Mouse (Mus musculus) CH12.LX (cell line): ENCODE data around the gene Slc22a14. TPM values are rescaled to one million over a fixed set of nuclear protein-coding genes. Genes with fewer than 3 reads are reported as not detected.

Experiments
- DNase-seq: peaks from one replicate; pipeline ENCODE4 v3.0.0-alpha.2; 2013; ENCODE audit errors: extremely low read depth
- H3K27ac ChIP-seq: 2 replicates; pipeline ENCODE4 v1.5.1; 2012; ENCODE audit warnings: low read depth, mild to moderate bottlenecking, control low read depth, moderate library complexity; ENCODE audit not compliant: insufficient read depth
- H3K27me3 ChIP-seq: replicated peaks from 2 replicates; pipeline ENCODE3; 2012; ENCODE audit warnings: inconsistent platforms
- H3K36me3 ChIP-seq, 2 experiments: replicated peaks in 1 of 2; 2 replicates each; pipeline versions ENCODE3 to v1.6.1; 2012; ENCODE audit warnings: inconsistent platforms in 1 of 2, low read length in 1 of 2, mild to moderate bottlenecking in 1 of 2, mixed read lengths in 1 of 2, moderate library complexity in 1 of 2; ENCODE audit not compliant: control insufficient read depth in 1 of 2, insufficient read depth in 1 of 2
- H3K4me1 ChIP-seq, 2 experiments: 2 replicates each; pipeline ENCODE4 v1.6.1; 2012; ENCODE audit warnings: inconsistent platforms in 1 of 2, moderate library complexity in 1 of 2; ENCODE audit not compliant: insufficient read depth in 2 of 2, control insufficient read depth in 1 of 2
- H3K4me2 ChIP-seq: 2 replicates; pipeline ENCODE4 v1.6.1; 2012; ENCODE audit warnings: low read depth, mild to moderate bottlenecking, control low read depth; ENCODE audit not compliant: poor library complexity, insufficient read depth, severe bottlenecking
- H3K4me3 ChIP-seq, 3 experiments: fragments of 150-350 bp in 1 of 3; sonication (generic) in 1 of 3; replicated peaks in 1 of 3; 2 replicates each; pipeline versions ENCODE3 to v1.5.1; 2011 to 2012; ENCODE audit warnings: low read depth in 2 of 3, low read length in 2 of 3, mild to moderate bottlenecking in 2 of 3, moderate library complexity in 2 of 3, control low read depth in 1 of 3, improper control_type of control experiment in 1 of 3, inconsistent platforms in 1 of 3, mixed read lengths in 1 of 3; ENCODE audit not compliant: poor library complexity in 1 of 3
- H3K79me2 ChIP-seq: replicated peaks from 2 replicates; pipeline ENCODE4 v1.6.1; 2012; ENCODE audit warnings: mild to moderate bottlenecking, moderate library complexity; ENCODE audit not compliant: control insufficient read depth, poor library complexity, insufficient read depth, severe bottlenecking; ENCODE audit errors: extremely low read depth
- H3K9ac ChIP-seq: 2 replicates; pipeline ENCODE4 v1.6.1; 2012; ENCODE audit warnings: low read depth, mild to moderate bottlenecking, control low read depth, moderate library complexity; ENCODE audit not compliant: insufficient read depth
- H3K9me3 ChIP-seq: replicated peaks from 2 replicates; pipeline ENCODE3; 2012; ENCODE audit warnings: low read length, inconsistent platforms, mixed read lengths
- BHLHE40 ChIP-seq: IDR thresholded peaks from 2 replicates; pipeline ENCODE4 v1.6.1; 2011; ENCODE audit warnings: mild to moderate bottlenecking, low read depth, low read length, improper control_type of control experiment
- CHD1 ChIP-seq: IDR thresholded peaks from 2 replicates; pipeline ENCODE4 v1.6.1; 2012; ENCODE audit warnings: low read depth, low read length, improper control_type of control experiment, inconsistent platforms
- CHD2 ChIP-seq: IDR thresholded peaks from 2 replicates; pipeline ENCODE4 v1.6.1; 2011; ENCODE audit warnings: low read length, improper control_type of control experiment
- CTCF ChIP-seq, 2 experiments: IDR thresholded peaks in 1 of 2; conservative IDR thresholded peaks in 1 of 2; 2 replicates each; pipeline ENCODE4 v1.5.1; 2011 to 2012; ENCODE audit warnings: low read depth in 2 of 2, low read length in 2 of 2, improper control_type of control experiment in 1 of 2, inconsistent platforms in 1 of 2, mild to moderate bottlenecking in 1 of 2, moderate library complexity in 1 of 2
- ELF1 ChIP-seq: IDR thresholded peaks from 2 replicates; pipeline ENCODE4 v1.6.1; 2014; ENCODE audit warnings: low read depth, mild to moderate bottlenecking, inconsistent platforms, low read length, improper control_type of control experiment
- EP300 ChIP-seq: IDR thresholded peaks from 2 replicates; pipeline ENCODE4 v1.6.1; 2011; ENCODE audit warnings: low read length, improper control_type of control experiment
- ETS1 ChIP-seq: conservative IDR thresholded peaks from 2 replicates; pipeline ENCODE4 v1.6.1; 2012; ENCODE audit warnings: low read depth, mild to moderate bottlenecking, inconsistent platforms, low read length, improper control_type of control experiment, moderate library complexity
- IRF4 ChIP-seq: IDR thresholded peaks from 2 replicates; pipeline ENCODE4 v1.6.1; 2014; ENCODE audit warnings: low read depth, mild to moderate bottlenecking, inconsistent platforms, low read length, improper control_type of control experiment
- JUND ChIP-seq: conservative IDR thresholded peaks from 2 replicates; pipeline ENCODE4 v1.6.1; 2011; ENCODE audit warnings: low read depth, low read length, improper control_type of control experiment
- KAT2A ChIP-seq: IDR thresholded peaks from 2 replicates; pipeline ENCODE4 v1.6.1; 2012; ENCODE audit warnings: low read length, improper control_type of control experiment, inconsistent platforms; ENCODE audit not compliant: insufficient replicate concordance
- MAFK ChIP-seq: IDR thresholded peaks from 2 replicates; pipeline ENCODE4 v1.6.1; 2011; ENCODE audit warnings: low read length, improper control_type of control experiment; ENCODE audit not compliant: insufficient replicate concordance
- MAX ChIP-seq: IDR thresholded peaks from 2 replicates; pipeline ENCODE4 v1.6.1; 2011; ENCODE audit warnings: low read length, improper control_type of control experiment
- MAZ ChIP-seq: IDR thresholded peaks from 2 replicates; pipeline ENCODE4 v1.6.1; 2012; ENCODE audit warnings: low read depth, mild to moderate bottlenecking, inconsistent platforms, low read length, improper control_type of control experiment, moderate library complexity
- MYC ChIP-seq: IDR thresholded peaks from 2 replicates; pipeline ENCODE4 v1.6.1; 2011; ENCODE audit warnings: low read depth, mild to moderate bottlenecking, improper control_type of control experiment, low read length
- NRF1 ChIP-seq: IDR thresholded peaks from 2 replicates; pipeline ENCODE4 v1.6.1; 2014; ENCODE audit warnings: low read depth, mild to moderate bottlenecking, inconsistent platforms, low read length, improper control_type of control experiment, moderate library complexity
- POLR2AphosphoS2 ChIP-seq: IDR thresholded peaks from 2 replicates; pipeline ENCODE4 v1.6.1; 2011; ENCODE audit warnings: low read depth, low read length, improper control_type of control experiment
- SIN3A ChIP-seq: IDR thresholded peaks from 2 replicates; pipeline ENCODE4 v1.6.1; 2012; ENCODE audit warnings: low read length, improper control_type of control experiment, inconsistent platforms
- SMC3 ChIP-seq: IDR thresholded peaks from 2 replicates; pipeline ENCODE4 v1.6.1; 2011; ENCODE audit warnings: low read depth, low read length, improper control_type of control experiment
- TCF12 ChIP-seq: IDR thresholded peaks from 2 replicates; pipeline ENCODE4 v1.6.1; 2014; ENCODE audit warnings: low read depth, mild to moderate bottlenecking, inconsistent platforms, low read length, improper control_type of control experiment
- UBTF ChIP-seq: IDR thresholded peaks from 2 replicates; pipeline ENCODE4 v1.6.1; 2012; ENCODE audit warnings: low read depth, mild to moderate bottlenecking, inconsistent platforms, low read length, improper control_type of control experiment, moderate library complexity
- USF2 ChIP-seq: conservative IDR thresholded peaks from 2 replicates; pipeline ENCODE4 v1.6.1; 2011; ENCODE audit warnings: low read depth, low read length, improper control_type of control experiment
- ZC3H11A ChIP-seq: IDR thresholded peaks from 2 replicates; pipeline ENCODE4 v1.6.1; 2012; ENCODE audit warnings: low read depth, mild to moderate bottlenecking, inconsistent platforms, low read length, improper control_type of control experiment
- ZKSCAN1 ChIP-seq: IDR thresholded peaks from 2 replicates; pipeline ENCODE4 v1.6.1; 2012; ENCODE audit warnings: low read depth, inconsistent platforms, low read length, improper control_type of control experiment, borderline replicate concordance
- ZMIZ1 ChIP-seq: IDR thresholded peaks from 2 replicates; pipeline ENCODE4 v1.6.1; 2012; ENCODE audit warnings: low read depth, mild to moderate bottlenecking, inconsistent platforms, low read length, improper control_type of control experiment
- ZNF384 ChIP-seq: IDR thresholded peaks from 2 replicates; pipeline ENCODE4 v1.6.1; 2012; ENCODE audit warnings: low read depth, low read length, improper control_type of control experiment, inconsistent platforms
- dilution Hi-C: fragments of 300-500 bp; cut with MboI; formaldehyde crosslinking; loops from 2 replicates; pipeline ENCODE4 v1.14.3; 2020; ENCODE audit warnings: low sequenced_read_pairs; ENCODE audit not compliant: extremely low pct_unique_long_range_greater_than_20kb, extremely low pct_ligation_motif_present
- in situ Hi-C: fragments of 300-500 bp; cut with MboI; formaldehyde crosslinking; loops from 3 replicates; pipeline ENCODE4 v1.14.3; 2019; ENCODE audit warnings: low sequenced_read_pairs, low pct_ligation_motif_present, low pct_unique_long_range_greater_than_20kb, mixed read lengths
- polyA plus RNA-seq: library from polyadenylated mRNA; unstranded; fragments of >175 nt; gene quantifications from 2 replicates; pipeline ENCODE4 v1.2.1, GENCODE M21; 2012; ENCODE audit warnings: low read depth; ENCODE audit not compliant: insufficient read length
- total RNA-seq, 2 experiments: library from RNA; depleted of rRNA; stranded (reverse); fragments of 300-350 nt in 1 of 2; fragments of >200 nt in 1 of 2; gene quantifications; 2 replicates each; pipeline ENCODE4 v1.2.3; 2012 to 2014

Gene Slc22a14
- total and polyA plus RNA-seq, 3 experiments: not detected

DNA sequence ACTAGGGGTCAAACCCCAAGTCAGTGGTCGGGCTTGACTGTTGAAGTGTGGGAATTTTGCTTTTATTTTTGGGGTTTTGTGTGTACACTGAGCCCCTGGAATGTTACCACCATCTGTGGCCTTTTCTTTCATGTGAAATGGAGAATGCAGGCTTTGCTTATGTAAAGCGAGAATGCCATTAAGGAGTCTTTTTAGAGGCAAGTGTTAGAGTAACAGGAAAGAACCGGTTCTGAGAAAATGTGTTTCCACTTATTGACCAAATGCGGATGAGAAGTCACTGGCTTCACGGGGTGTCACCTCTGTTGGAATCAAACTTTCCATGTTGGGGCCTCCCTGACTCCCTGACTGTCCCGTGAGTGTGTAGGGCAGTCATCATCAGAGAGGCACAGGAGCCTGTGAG, 10.2 kb upstream of the Slc22a14 start:
- Histone ChIP-seq H3K27me3 (no peaks in the 10 kb centered on the region), H3K36me3 (peaks cover 15 to 26% of the 10 kb centered on the region in 2 experiments), H3K79me2 (no peaks in the 10 kb centered on the region), H3K9me3 (no peaks in the 10 kb centered on the region), H3K4me3 (no peak overlapping the region), H3K4me1 (peaks cover 0 to 8% of the 10 kb centered on the region in 2 experiments; a peak in 1 of 4 replicates), H3K27ac (no peak overlapping the region), H3K9ac (no peak overlapping the region), H3K4me2 (no peak overlapping the region)
- in situ Hi-C loops (no loop called here), dilution Hi-C loops (no loop called here)
- no peak for TF ChIP-seq ETS1
- no peak for TF ChIP-seq USF2
- TF ChIP-seq ZC3H11A: no peak
- TF ChIP-seq KAT2A: no peak
- TF ChIP-seq MAZ: no peak
- TF ChIP-seq ZMIZ1: no peak
- TF ChIP-seq IRF4: no peak
- TF ChIP-seq MAX: no peak
- TF ChIP-seq ZKSCAN1: no peak
- no peak for TF ChIP-seq SIN3A
- no peak for TF ChIP-seq ZNF384
- no peak for TF ChIP-seq CTCF (conservative IDR thresholded peaks at IDR 0.05 in 1 of 2, IDR thresholded peaks at IDR 0.05 in 1 of 2; ENCODE audit: low read depth in 2 of 2, low read length in 2 of 2)
- TF ChIP-seq MYC: no peak
- no peak for TF ChIP-seq CHD2
- no peak for TF ChIP-seq CHD1
- TF ChIP-seq BHLHE40: no peak
- no peak for TF ChIP-seq MAFK
- no peak for TF ChIP-seq NRF1
- no peak for DNase-seq

DNA sequence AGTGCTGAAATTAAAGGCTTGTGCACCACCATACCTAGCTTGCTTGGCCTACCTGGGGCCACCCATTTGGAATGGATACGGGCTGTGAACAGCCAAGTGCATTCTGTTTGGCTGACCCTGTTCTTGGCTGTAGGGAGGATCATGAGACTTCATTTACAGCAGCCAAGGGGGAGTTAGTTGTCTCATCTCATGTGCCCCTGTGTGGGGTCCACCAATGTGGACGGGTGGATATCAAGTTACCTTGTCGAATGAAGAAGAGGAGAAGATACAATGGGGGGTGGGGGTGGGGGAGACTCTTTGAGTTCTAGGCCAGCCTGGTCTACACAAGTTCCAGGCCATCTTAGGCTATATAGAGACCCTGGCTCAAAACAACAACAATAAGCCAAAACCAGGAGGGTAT, 9.7 kb upstream of the Slc22a14 start:
- dilution Hi-C loops: no loop called here

More for the DNA sequence above, 9.7 kb upstream of the Slc22a14 start:
- DNase-seq: no peak
- Histone ChIP-seq H3K27ac (no peak overlapping the region), H3K27me3 (no peaks in the 10 kb centered on the region), H3K36me3 (peaks cover 13 to 22% of the 10 kb centered on the region in 2 experiments), H3K4me3 (no peak overlapping the region), H3K9me3 (no peaks in the 10 kb centered on the region), H3K4me1 (peaks cover 0 to 8% of the 10 kb centered on the region in 2 experiments; a peak in 1 of 4 replicates), H3K9ac (no peak overlapping the region), H3K4me2 (no peak overlapping the region), H3K79me2 (no peaks in the 10 kb centered on the region)
- in situ Hi-C loops: no loop called here
- TF ChIP-seq POLR2AphosphoS2: no peak
- TF ChIP-seq ZNF384: no peak
- TF ChIP-seq UBTF: no peak
- no peak for TF ChIP-seq TCF12
- TF ChIP-seq IRF4: no peak
- no peak for TF ChIP-seq BHLHE40
- TF ChIP-seq JUND: no peak
- TF ChIP-seq EP300: no peak
- TF ChIP-seq MAFK: no peak
- TF ChIP-seq MAZ: no peak
- no peak for TF ChIP-seq NRF1
- TF ChIP-seq KAT2A: no peak
- no peak for TF ChIP-seq SMC3
- no peak for TF ChIP-seq MAX
- TF ChIP-seq ELF1: no peak
